Mouse (Mus musculus) olfactory bulb, adult 2 months (tissue): ENCODE results near the gene Ednra. TPM values are rescaled to one million over a fixed set of nuclear protein-coding genes. Genes with fewer than 3 reads are reported as not detected.

ENCODE experiments used
- H3K27ac ChIP-seq: fragments of 200-500 bp; 2 replicates; pipeline ENCODE4 v1.5.1; 2012; ENCODE audit warnings: low read depth, low read length; ENCODE audit not compliant: insufficient read depth
- H3K4me1 ChIP-seq: fragments of 200-500 bp; 2 replicates; pipeline ENCODE4 v1.6.1; 2012; ENCODE audit warnings: low read length; ENCODE audit not compliant: control insufficient read depth, insufficient read depth
- H3K4me3 ChIP-seq: fragments of 200-500 bp; 2 replicates; pipeline ENCODE4 v1.5.1; 2012; ENCODE audit warnings: mild to moderate bottlenecking, low read depth, low read length, moderate library complexity; ENCODE audit not compliant: insufficient read depth
- CTCF ChIP-seq: fragments of 200-500 bp; IDR thresholded peaks from 2 replicates; pipeline ENCODE4 v1.5.1; 2012; ENCODE audit warnings: low read depth, mild to moderate bottlenecking, low read length, moderate library complexity; ENCODE audit not compliant: insufficient read depth
- POLR2A ChIP-seq: fragments of 200-500 bp; IDR thresholded peaks from 2 replicates; pipeline ENCODE4 v1.6.1; 2012; ENCODE audit warnings: mild to moderate bottlenecking, low read depth, low read length, moderate library complexity; ENCODE audit not compliant: insufficient read depth
- WGBS: fragments of 180-500 bp; shearing (Covaris S2); methylation state at CpG from one replicate; pipeline ENCODE4 v1.1.7; 2018; 5-methylcytosine and 5-hydroxymethylcytosine counted together
- polyA plus RNA-seq: library from polyadenylated mRNA; stranded (reverse); fragments of >200 nt; gene quantifications from 2 replicates; pipeline ENCODE4 v1.2.4, GENCODE M21; 2012; ENCODE audit warnings: low replicate concordance; ENCODE audit not compliant: missing spikeins, insufficient read depth, insufficient read length

Ednra gene
- polyA plus RNA-seq, 1 experiment, result not detected

GRCm38 (mm10) chr8:77670612-77671363 lies 53.5 kb downstream of the Ednra start:
- Histone ChIP-seq H3K4me1 (no peaks in the 10 kb centered on the region), H3K4me3 (no peak overlapping the region), H3K27ac (no peak overlapping the region)
- 88% methylated on average over 4 of the region's 4 CpGs for WGBS
- TF ChIP-seq POLR2A, result no peak
- no peak for TF ChIP-seq CTCF

- H3K4me1 ChIP-seq, result no peaks in the 10 kb centered on the region
- H3K4me3 ChIP-seq, result no peak overlapping the region
- H3K27ac ChIP-seq, result no peak overlapping the region
- TF ChIP-seq POLR2A (no peak), CTCF (no peak)
- 93% methylated on average over 5 of the region's 5 CpGs for WGBS
Observed at GRCm38 (mm10) chr8:77667916-77668315, 56.3 kb downstream of the Ednra start.

DNA sequence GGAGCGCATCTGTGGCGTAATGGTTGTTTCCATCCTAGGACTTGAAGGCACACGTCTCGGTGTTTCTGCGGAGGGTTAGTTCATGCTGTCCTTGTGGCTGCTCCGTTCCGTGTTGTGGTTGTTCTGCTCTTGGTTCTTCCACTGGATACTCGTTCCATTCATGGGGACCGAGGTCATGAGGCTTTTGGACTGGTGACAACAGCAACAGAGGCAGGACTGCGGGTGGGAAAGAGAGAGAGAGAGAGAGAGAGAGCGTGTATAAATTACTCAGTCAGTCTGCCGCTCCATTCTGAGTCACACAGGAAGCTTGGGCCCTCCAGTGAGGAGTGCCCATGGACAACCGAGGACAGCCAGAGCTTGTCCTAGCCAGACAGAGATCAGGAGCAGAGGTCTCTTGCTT lies 59.4 kb downstream of the Ednra start:
- WGBS, result 89% methylated on average over 13 of the region's 13 CpGs
- TF ChIP-seq CTCF (no peak), POLR2A (no peak)
- Histone ChIP-seq H3K4me1 (no peaks in the 10 kb centered on the region), H3K27ac (no peak overlapping the region), H3K4me3 (no peak overlapping the region)

- Histone ChIP-seq H3K4me1 (no peaks in the 10 kb centered on the region), H3K4me3 (no peak overlapping the region), H3K27ac (no peak overlapping the region)
- WGBS, result 32% methylated on average over 4 of the region's 4 CpGs
- TF ChIP-seq CTCF (no peak), POLR2A (no peak)
Observed at GRCm38 (mm10) chr8:77659534-77660080, 64.7 kb downstream of the Ednra start.

DNA sequence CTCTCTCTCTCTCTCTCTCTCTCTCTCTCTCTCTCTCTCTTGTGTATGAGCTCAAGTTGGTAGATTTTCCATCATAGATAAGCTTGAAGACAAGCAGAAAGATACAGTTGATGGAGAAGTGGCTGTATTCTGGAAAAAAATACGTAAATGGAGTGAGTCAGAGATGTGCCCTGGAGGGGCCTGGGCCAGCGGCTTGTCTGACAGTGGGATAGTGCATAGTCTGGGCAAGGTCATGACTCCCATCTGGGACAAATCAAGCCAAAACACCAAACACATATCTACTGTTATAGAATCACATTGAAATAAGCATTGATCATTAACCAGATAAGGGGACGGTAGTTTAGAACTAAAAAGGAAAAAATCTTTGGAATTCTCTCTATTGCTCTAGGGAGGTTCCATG lies 65.9 kb downstream of the Ednra start:
- 86% methylated on average over 3 of the region's 3 CpGs for WGBS
- no peak overlapping the region for H3K4me3 ChIP-seq

DNA sequence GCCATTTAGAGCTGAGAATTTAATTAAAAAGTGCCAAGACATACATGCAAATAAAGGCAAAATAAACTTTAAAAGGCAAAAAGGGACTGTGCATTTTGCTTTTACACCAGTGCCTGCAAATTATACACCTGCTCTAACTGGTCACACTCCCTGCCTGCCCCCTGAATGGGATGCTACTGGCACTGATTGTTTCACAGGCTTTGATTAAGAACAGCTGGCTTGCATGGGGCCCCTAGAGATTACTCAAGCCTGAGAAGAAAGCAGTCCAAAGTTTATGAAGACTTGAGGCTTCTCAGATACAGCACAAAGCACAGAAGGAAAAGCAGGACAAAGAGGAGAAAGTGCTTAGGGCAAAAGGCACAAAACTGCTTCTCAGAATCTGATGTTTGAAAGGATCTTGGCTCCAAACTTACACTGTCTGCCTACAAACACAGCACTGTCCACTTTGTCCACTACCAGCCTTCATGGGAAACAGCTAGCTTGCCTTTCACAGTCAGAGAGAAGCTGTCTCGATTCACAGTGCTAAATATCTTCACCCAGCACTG lies 73.5 kb downstream of the Ednra start:
- Histone ChIP-seq H3K27ac (no peak overlapping the region), H3K4me1 (no peaks in the 10 kb centered on the region), H3K4me3 (no peak overlapping the region)
- TF ChIP-seq CTCF (no peak), POLR2A (no peak)
- 50% methylated on average over 1 of the region's 1 CpGs for WGBS

More for the DNA sequence above, 65.9 kb downstream of the Ednra start:
- TF ChIP-seq CTCF (no peak), POLR2A (no peak)
- Histone ChIP-seq H3K27ac (no peak overlapping the region), H3K4me1 (no peaks in the 10 kb centered on the region)

GRCm38 (mm10) chr8:77640093-77640839 lies 84.0 kb downstream of the Ednra start:
- TF ChIP-seq CTCF, result no peak
- no peak for TF ChIP-seq POLR2A
- Histone ChIP-seq H3K4me3 (no peak overlapping the region), H3K4me1 (no peaks in the 10 kb centered on the region), H3K27ac (no peak overlapping the region)
- 62% methylated on average over 5 of the region's 5 CpGs for WGBS

DNA sequence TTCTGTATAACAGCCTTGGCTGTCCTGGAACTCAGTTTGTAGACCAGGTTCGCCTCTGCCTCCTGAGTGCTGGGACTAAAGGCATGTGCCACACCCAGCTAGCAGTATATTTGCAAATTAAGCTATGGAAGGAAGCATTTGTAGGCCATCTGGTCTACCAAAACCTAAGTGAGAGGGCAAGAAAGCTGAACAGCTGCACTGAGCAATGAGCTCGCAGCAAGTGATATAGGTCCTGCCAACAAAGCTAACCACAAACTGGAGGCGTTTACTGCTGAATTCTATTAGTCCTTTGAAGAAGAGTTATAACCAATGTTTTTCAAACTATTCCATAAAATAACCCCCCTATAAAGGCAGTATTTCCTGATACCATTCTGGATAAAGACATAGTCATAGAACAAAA lies 86.7 kb downstream of the Ednra start:
- Histone ChIP-seq H3K27ac (no peak overlapping the region), H3K4me1 (no peaks in the 10 kb centered on the region), H3K4me3 (no peak overlapping the region)
- 87% methylated on average over 3 of the region's 3 CpGs for WGBS
- TF ChIP-seq CTCF (no peak), POLR2A (no peak)

DNA sequence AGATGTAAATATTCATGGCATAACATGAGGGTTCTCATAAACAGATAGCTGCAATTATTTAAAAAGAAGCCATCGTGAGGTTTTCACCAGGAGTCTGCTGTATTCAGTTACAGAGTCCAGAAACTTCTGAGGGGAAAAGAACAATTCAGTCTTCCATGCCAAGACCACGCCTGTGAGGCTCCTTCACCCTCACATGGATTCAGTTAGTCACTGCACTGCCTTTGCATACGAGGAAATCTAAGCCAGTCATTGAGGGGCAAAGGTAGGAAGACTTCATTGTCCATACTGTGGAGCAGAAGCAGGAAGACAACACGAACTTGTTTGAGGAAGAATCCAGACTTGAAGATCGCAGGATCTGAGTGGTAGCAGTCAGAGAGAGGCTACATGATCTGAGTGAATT lies 90.2 kb downstream of the Ednra start:
- H3K4me1 ChIP-seq, result no peaks in the 10 kb centered on the region
- WGBS, result 86% methylated on average over 5 of the region's 5 CpGs
- no peak overlapping the region for H3K27ac ChIP-seq
- TF ChIP-seq POLR2A (no peak), CTCF (no peak)
- no peak overlapping the region for H3K4me3 ChIP-seq
